Mouse (Mus musculus) CH12.LX (cell line): ENCODE data around the gene D2hgdh. TPM values are rescaled to one million over a fixed set of nuclear protein-coding genes. Genes with fewer than 3 reads are reported as not detected.

Experiments used
- DNase-seq: peaks from one replicate; pipeline ENCODE4 v3.0.0-alpha.2; 2013; ENCODE audit errors: extremely low read depth
- H3K27ac ChIP-seq: 2 replicates; pipeline ENCODE4 v1.5.1; 2012; ENCODE audit warnings: low read depth, mild to moderate bottlenecking, control low read depth, moderate library complexity; ENCODE audit not compliant: insufficient read depth
- H3K27me3 ChIP-seq: replicated peaks from 2 replicates; pipeline ENCODE3; 2012; ENCODE audit warnings: inconsistent platforms
- H3K36me3 ChIP-seq, 2 experiments: replicated peaks in 1 of 2; 2 replicates each; pipeline versions ENCODE3 to v1.6.1; 2012; ENCODE audit warnings: inconsistent platforms in 1 of 2, low read length in 1 of 2, mild to moderate bottlenecking in 1 of 2, mixed read lengths in 1 of 2, moderate library complexity in 1 of 2; ENCODE audit not compliant: control insufficient read depth in 1 of 2, insufficient read depth in 1 of 2
- H3K4me1 ChIP-seq, 2 experiments: 2 replicates each; pipeline ENCODE4 v1.6.1; 2012; ENCODE audit warnings: inconsistent platforms in 1 of 2, moderate library complexity in 1 of 2; ENCODE audit not compliant: insufficient read depth in 2 of 2, control insufficient read depth in 1 of 2
- H3K4me2 ChIP-seq: 2 replicates; pipeline ENCODE4 v1.6.1; 2012; ENCODE audit warnings: low read depth, mild to moderate bottlenecking, control low read depth; ENCODE audit not compliant: poor library complexity, insufficient read depth, severe bottlenecking
- H3K4me3 ChIP-seq, 3 experiments: fragments of 150-350 bp in 1 of 3; sonication (generic) in 1 of 3; replicated peaks in 1 of 3; 2 replicates each; pipeline versions ENCODE3 to v1.5.1; 2011 to 2012; ENCODE audit warnings: low read depth in 2 of 3, low read length in 2 of 3, mild to moderate bottlenecking in 2 of 3, moderate library complexity in 2 of 3, control low read depth in 1 of 3, improper control_type of control experiment in 1 of 3, inconsistent platforms in 1 of 3, mixed read lengths in 1 of 3; ENCODE audit not compliant: poor library complexity in 1 of 3
- H3K79me2 ChIP-seq: replicated peaks from 2 replicates; pipeline ENCODE4 v1.6.1; 2012; ENCODE audit warnings: mild to moderate bottlenecking, moderate library complexity; ENCODE audit not compliant: control insufficient read depth, poor library complexity, insufficient read depth, severe bottlenecking; ENCODE audit errors: extremely low read depth
- H3K9ac ChIP-seq: 2 replicates; pipeline ENCODE4 v1.6.1; 2012; ENCODE audit warnings: low read depth, mild to moderate bottlenecking, control low read depth, moderate library complexity; ENCODE audit not compliant: insufficient read depth
- H3K9me3 ChIP-seq: replicated peaks from 2 replicates; pipeline ENCODE3; 2012; ENCODE audit warnings: low read length, inconsistent platforms, mixed read lengths
- BHLHE40 ChIP-seq: IDR thresholded peaks from 2 replicates; pipeline ENCODE4 v1.6.1; 2011; ENCODE audit warnings: mild to moderate bottlenecking, low read depth, low read length, improper control_type of control experiment
- CHD1 ChIP-seq: IDR thresholded peaks from 2 replicates; pipeline ENCODE4 v1.6.1; 2012; ENCODE audit warnings: low read depth, low read length, improper control_type of control experiment, inconsistent platforms
- CHD2 ChIP-seq: IDR thresholded peaks from 2 replicates; pipeline ENCODE4 v1.6.1; 2011; ENCODE audit warnings: low read length, improper control_type of control experiment
- CTCF ChIP-seq, 2 experiments: IDR thresholded peaks in 1 of 2; conservative IDR thresholded peaks in 1 of 2; 2 replicates each; pipeline ENCODE4 v1.5.1; 2011 to 2012; ENCODE audit warnings: low read depth in 2 of 2, low read length in 2 of 2, improper control_type of control experiment in 1 of 2, inconsistent platforms in 1 of 2, mild to moderate bottlenecking in 1 of 2, moderate library complexity in 1 of 2
- E2F4 ChIP-seq: IDR thresholded peaks from 2 replicates; pipeline ENCODE4 v1.6.1; 2011; ENCODE audit warnings: low read depth, low read length, improper control_type of control experiment; ENCODE audit not compliant: insufficient replicate concordance
- EP300 ChIP-seq: IDR thresholded peaks from 2 replicates; pipeline ENCODE4 v1.6.1; 2011; ENCODE audit warnings: low read length, improper control_type of control experiment
- ETS1 ChIP-seq: conservative IDR thresholded peaks from 2 replicates; pipeline ENCODE4 v1.6.1; 2012; ENCODE audit warnings: low read depth, mild to moderate bottlenecking, inconsistent platforms, low read length, improper control_type of control experiment, moderate library complexity
- GABPA ChIP-seq: IDR thresholded peaks from 2 replicates; pipeline ENCODE4 v1.6.1; 2012; ENCODE audit warnings: low read depth, low read length, improper control_type of control experiment, inconsistent platforms; ENCODE audit not compliant: insufficient replicate concordance
- IRF4 ChIP-seq: IDR thresholded peaks from 2 replicates; pipeline ENCODE4 v1.6.1; 2014; ENCODE audit warnings: low read depth, mild to moderate bottlenecking, inconsistent platforms, low read length, improper control_type of control experiment
- JUN ChIP-seq: IDR thresholded peaks from 2 replicates; pipeline ENCODE4 v1.6.1; 2011; ENCODE audit warnings: low read depth, mild to moderate bottlenecking, low read length, improper control_type of control experiment, moderate library complexity; ENCODE audit not compliant: insufficient read depth
- KAT2A ChIP-seq: IDR thresholded peaks from 2 replicates; pipeline ENCODE4 v1.6.1; 2012; ENCODE audit warnings: low read length, improper control_type of control experiment, inconsistent platforms; ENCODE audit not compliant: insufficient replicate concordance
- MAZ ChIP-seq: IDR thresholded peaks from 2 replicates; pipeline ENCODE4 v1.6.1; 2012; ENCODE audit warnings: low read depth, mild to moderate bottlenecking, inconsistent platforms, low read length, improper control_type of control experiment, moderate library complexity
- MEF2A ChIP-seq: IDR thresholded peaks from 2 replicates; pipeline ENCODE4 v1.6.1; 2014; ENCODE audit warnings: low read depth, mild to moderate bottlenecking, inconsistent platforms, low read length, improper control_type of control experiment, borderline replicate concordance
- MXI1 ChIP-seq: IDR thresholded peaks from 2 replicates; pipeline ENCODE4 v1.6.1; 2011; ENCODE audit warnings: mild to moderate bottlenecking, low read depth, low read length, improper control_type of control experiment
- NRF1 ChIP-seq: IDR thresholded peaks from 2 replicates; pipeline ENCODE4 v1.6.1; 2014; ENCODE audit warnings: low read depth, mild to moderate bottlenecking, inconsistent platforms, low read length, improper control_type of control experiment, moderate library complexity
- POLR2AphosphoS2 ChIP-seq: IDR thresholded peaks from 2 replicates; pipeline ENCODE4 v1.6.1; 2011; ENCODE audit warnings: low read depth, low read length, improper control_type of control experiment
- RCOR1 ChIP-seq: conservative IDR thresholded peaks from 2 replicates; pipeline ENCODE4 v1.6.1; 2012; ENCODE audit warnings: low read depth, mild to moderate bottlenecking, inconsistent platforms, low read length, improper control_type of control experiment
- SIN3A ChIP-seq: IDR thresholded peaks from 2 replicates; pipeline ENCODE4 v1.6.1; 2012; ENCODE audit warnings: low read length, improper control_type of control experiment, inconsistent platforms
- TCF12 ChIP-seq: IDR thresholded peaks from 2 replicates; pipeline ENCODE4 v1.6.1; 2014; ENCODE audit warnings: low read depth, mild to moderate bottlenecking, inconsistent platforms, low read length, improper control_type of control experiment
- UBTF ChIP-seq: IDR thresholded peaks from 2 replicates; pipeline ENCODE4 v1.6.1; 2012; ENCODE audit warnings: low read depth, mild to moderate bottlenecking, inconsistent platforms, low read length, improper control_type of control experiment, moderate library complexity
- USF1 ChIP-seq: IDR thresholded peaks from 2 replicates; pipeline ENCODE4 v1.6.1; 2014; ENCODE audit warnings: low read depth, mild to moderate bottlenecking, inconsistent platforms, low read length, improper control_type of control experiment
- ZC3H11A ChIP-seq: IDR thresholded peaks from 2 replicates; pipeline ENCODE4 v1.6.1; 2012; ENCODE audit warnings: low read depth, mild to moderate bottlenecking, inconsistent platforms, low read length, improper control_type of control experiment
- ZNF384 ChIP-seq: IDR thresholded peaks from 2 replicates; pipeline ENCODE4 v1.6.1; 2012; ENCODE audit warnings: low read depth, low read length, improper control_type of control experiment, inconsistent platforms
- dilution Hi-C: fragments of 300-500 bp; cut with MboI; formaldehyde crosslinking; loops from 2 replicates; pipeline ENCODE4 v1.14.3; 2020; ENCODE audit warnings: low sequenced_read_pairs; ENCODE audit not compliant: extremely low pct_unique_long_range_greater_than_20kb, extremely low pct_ligation_motif_present
- in situ Hi-C: fragments of 300-500 bp; cut with MboI; formaldehyde crosslinking; loops from 3 replicates; pipeline ENCODE4 v1.14.3; 2019; ENCODE audit warnings: low sequenced_read_pairs, low pct_ligation_motif_present, low pct_unique_long_range_greater_than_20kb, mixed read lengths
- polyA plus RNA-seq: library from polyadenylated mRNA; unstranded; fragments of >175 nt; gene quantifications from 2 replicates; pipeline ENCODE4 v1.2.1, GENCODE M21; 2012; ENCODE audit warnings: low read depth; ENCODE audit not compliant: insufficient read length
- total RNA-seq, 2 experiments: library from RNA; depleted of rRNA; stranded (reverse); fragments of 300-350 nt in 1 of 2; fragments of >200 nt in 1 of 2; gene quantifications; 2 replicates each; pipeline ENCODE4 v1.2.3; 2012 to 2014

Gene D2hgdh
- total and polyA plus RNA-seq, 3 experiments, result 11.1 to 14.3 (median 13.1) TPM

GRCm38 (mm10) chr1:93805221-93805951 is 19.3 kb upstream of the D2hgdh start:
- peaks cover 32 to 48% of the 10 kb centered on the region in 2 experiments for H3K36me3 ChIP-seq
- H3K9ac ChIP-seq, result no peak overlapping the region
- H3K27ac ChIP-seq, result no peak overlapping the region
- no peaks in the 10 kb centered on the region for H3K9me3 ChIP-seq
- peaks cover 12 to 26% of the 10 kb centered on the region in 2 experiments; a peak in 3 of 4 replicates for H3K4me1 ChIP-seq
- TF ChIP-seq GABPA, result no peak
- TF ChIP-seq USF1, result no peak
- no peak for TF ChIP-seq SIN3A
- no peak for TF ChIP-seq ZC3H11A
- TF ChIP-seq E2F4, result no peak
- TF ChIP-seq, all 38 proteins: peak for 0
- H3K27me3 ChIP-seq, result no peaks in the 10 kb centered on the region
- in situ Hi-C loops (no loop called here), dilution Hi-C loops (no loop called here)
- H3K4me2 ChIP-seq, result peak overlapping the region; percentile 98; the same call in 1 of the 2 replicates
- no peak overlapping the region for H3K4me3 ChIP-seq
- DNase-seq, result no peak
- H3K79me2 ChIP-seq, result peaks cover 21% of the 10 kb centered on the region

- H3K4me2 ChIP-seq, result no peak overlapping the region
Observed at GRCm38 (mm10) chr1:93808871-93809270, 15.8 kb upstream of the D2hgdh start.

GRCm38 (mm10) chr1:93810011-93810410 is 14.7 kb upstream of the D2hgdh start:
- Histone ChIP-seq H3K27me3 (no peaks in the 10 kb centered on the region), H3K9me3 (no peaks in the 10 kb centered on the region), H3K36me3 (peaks cover 64 to 88% of the 10 kb centered on the region in 2 experiments), H3K79me2 (peaks cover under 1% of the 10 kb centered on the region; the same call in 1 of the 2 replicates), H3K9ac (no peak overlapping the region), H3K4me2 (no peak overlapping the region), H3K4me3 (no peak overlapping the region), H3K27ac (no peak overlapping the region), H3K4me1 (peaks cover 8 to 15% of the 10 kb centered on the region in 2 experiments; a peak in 3 of 4 replicates)
- dilution Hi-C loops, result no loop called here
- in situ Hi-C loops, result loop anchor here (10.0 kb wide), 1 partner anchor 235 kb away; no protein-coding TSS in a partner anchor
- TF ChIP-seq BHLHE40 (no peak), JUN (no peak), CHD2 (no peak), IRF4 (no peak), ETS1 (no peak), TCF12 (no peak)
- DNase-seq, result no peak

More at GRCm38 (mm10) chr1:93808871-93809270, 15.8 kb upstream of the D2hgdh start:
- in situ Hi-C loops (no loop called here), dilution Hi-C loops (no loop called here)
- Histone ChIP-seq H3K4me3 (no peak overlapping the region), H3K36me3 (peaks cover 54 to 77% of the 10 kb centered on the region in 2 experiments), H3K9ac (no peak overlapping the region), H3K27ac (no peak overlapping the region), H3K79me2 (peaks cover 8% of the 10 kb centered on the region), H3K4me1 (peaks cover 8 to 22% of the 10 kb centered on the region in 2 experiments; a peak in 3 of 4 replicates), H3K9me3 (no peaks in the 10 kb centered on the region), H3K27me3 (no peaks in the 10 kb centered on the region)
- TF ChIP-seq MXI1, result no peak
- no peak for TF ChIP-seq NRF1
- TF ChIP-seq MAZ, result no peak
- TF ChIP-seq POLR2AphosphoS2, result no peak
- no peak for TF ChIP-seq ZC3H11A
- TF ChIP-seq MEF2A, result no peak
- TF ChIP-seq ZNF384, result no peak
- no peak for TF ChIP-seq BHLHE40
- no peak for TF ChIP-seq EP300
- no peak for TF ChIP-seq UBTF
- TF ChIP-seq RCOR1, result no peak
- no peak for TF ChIP-seq IRF4
- TF ChIP-seq CTCF (conservative IDR thresholded peaks at IDR 0.05 in 1 of 2, IDR thresholded peaks at IDR 0.05 in 1 of 2; ENCODE audit: low read depth in 2 of 2, low read length in 2 of 2), result no peak
- no peak for TF ChIP-seq CHD1
- TF ChIP-seq KAT2A, result no peak
- no peak for DNase-seq
